Mouse (Mus musculus) forebrain, embryonic 11.5 days (tissue): Measurements from ENCODE around the gene Naa20. TPM values are rescaled to one million over a fixed set of nuclear protein-coding genes. Genes with fewer than 3 reads are reported as not detected.

Experiments
- ATAC-seq: fragments of 200-750 bp; cut with Nextera tagmentation; replicated peaks from 2 replicates; pipeline ENCODE4 v1.8.0; 2017; ENCODE audit warnings: moderate TSS enrichment; ENCODE audit not compliant: low FRiP score
- DNase-seq: peaks from one replicate; pipeline ENCODE4 v3.0.0-alpha.2; 2017; ENCODE audit warnings: low spot score
- H3K27ac ChIP-seq: fragments of 300-500 bp; sonication (generic); 2 replicates; pipeline ENCODE4 v1.5.1; 2014; ENCODE audit warnings: low read depth, low read length
- H3K27me3 ChIP-seq: fragments of 300-500 bp; sonication (generic); 2 replicates; pipeline ENCODE4 v1.6.1; 2014; ENCODE audit warnings: mild to moderate bottlenecking, low read length, mixed read lengths; ENCODE audit not compliant: control insufficient read depth, insufficient read depth
- H3K36me3 ChIP-seq: fragments of 300-500 bp; sonication (generic); 2 replicates; pipeline ENCODE4 v1.6.1; 2014; ENCODE audit warnings: mild to moderate bottlenecking, low read length, moderate library complexity, mixed read lengths; ENCODE audit not compliant: control insufficient read depth, insufficient read depth
- H3K4me1 ChIP-seq: fragments of 300-500 bp; sonication (generic); replicated peaks from 2 replicates; pipeline ENCODE4 v1.6.1; 2014; ENCODE audit warnings: low read length, mixed read lengths; ENCODE audit not compliant: control insufficient read depth, insufficient read depth
- H3K4me2 ChIP-seq: fragments of 300-500 bp; sonication (generic); 2 replicates; pipeline ENCODE4 v1.6.1; 2014; ENCODE audit warnings: low read depth, mild to moderate bottlenecking, low read length, moderate library complexity, mixed read lengths; ENCODE audit not compliant: severe bottlenecking
- H3K4me3 ChIP-seq: fragments of 300-500 bp; sonication (generic); 2 replicates; pipeline ENCODE4 v1.5.1; 2014; ENCODE audit warnings: low read depth, low read length
- H3K9ac ChIP-seq: fragments of 300-500 bp; sonication (generic); 2 replicates; pipeline ENCODE4 v1.6.1; 2014; ENCODE audit warnings: low read length
- H3K9me3 ChIP-seq: fragments of 300-500 bp; sonication (generic); 2 replicates; pipeline ENCODE4 v1.6.1; 2016; ENCODE audit warnings: low read length, mixed read lengths; ENCODE audit not compliant: control insufficient read depth
- WGBS: fragments of 180-500 bp; shearing (Covaris S2); extraction: QIAGEN DNeasy Blood & Tissue Kit; methylation state at CpG from one replicate; pipeline ENCODE4 v1.1.7; 2014; 5-methylcytosine and 5-hydroxymethylcytosine counted together
- polyA plus RNA-seq: library from polyadenylated mRNA; unstranded; fragments of >200 nt; fragmentation: Nextera tagmentation; extraction: Ambion mirVana; gene quantifications from 2 replicates; pipeline ENCODE4 v1.2.1, GENCODE M21; 2014

Naa20 gene
- polyA plus RNA-seq, 1 experiment from 2014 or later: 142 TPM

DNA sequence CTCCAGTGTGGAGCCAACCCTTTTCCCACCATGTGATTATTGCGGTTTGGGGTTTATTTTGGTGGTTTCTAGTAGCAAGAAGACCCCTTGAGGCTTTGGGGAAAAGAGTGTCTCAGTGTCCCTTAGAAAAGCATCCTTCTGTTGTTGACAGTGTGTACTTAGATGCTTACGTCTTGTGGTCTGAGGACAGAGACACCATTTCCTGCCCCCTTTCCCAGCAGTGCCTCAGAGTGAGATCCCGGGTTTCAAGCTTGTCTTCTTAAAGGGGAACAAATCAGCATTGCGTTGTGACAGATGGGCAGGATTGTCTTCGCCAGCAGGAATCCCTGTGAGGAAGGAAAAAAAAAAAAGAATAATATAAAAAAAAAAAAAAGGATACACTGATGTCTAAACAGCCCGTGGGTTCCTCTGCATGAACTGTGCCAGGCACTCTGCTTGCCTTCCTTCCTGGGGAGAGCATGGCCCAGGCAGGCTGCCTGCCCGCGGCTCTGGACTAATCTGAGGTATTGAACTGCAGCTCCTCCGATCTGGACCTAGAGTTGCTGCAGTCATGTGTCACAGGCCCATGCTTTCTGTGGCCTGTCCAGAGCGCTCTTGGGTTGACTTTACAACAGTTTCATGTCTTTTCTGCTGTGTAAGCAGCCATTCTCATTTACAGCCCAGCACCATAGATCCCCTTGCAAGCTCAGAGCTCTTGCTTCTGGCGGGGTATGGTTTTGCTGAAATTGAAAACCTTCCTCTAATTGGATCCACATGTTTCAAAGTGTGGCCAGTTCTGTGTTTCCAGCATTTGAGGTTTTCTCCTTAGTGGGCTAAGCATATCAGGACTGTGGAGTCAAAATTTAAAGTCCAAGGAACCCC, 20.8 kb upstream of the Naa20 start:
- WGBS: 78% methylated on average over 11 of the region's 11 CpGs
- no peak for DNase-seq
- H3K4me3 ChIP-seq: no peak overlapping the region

DNA sequence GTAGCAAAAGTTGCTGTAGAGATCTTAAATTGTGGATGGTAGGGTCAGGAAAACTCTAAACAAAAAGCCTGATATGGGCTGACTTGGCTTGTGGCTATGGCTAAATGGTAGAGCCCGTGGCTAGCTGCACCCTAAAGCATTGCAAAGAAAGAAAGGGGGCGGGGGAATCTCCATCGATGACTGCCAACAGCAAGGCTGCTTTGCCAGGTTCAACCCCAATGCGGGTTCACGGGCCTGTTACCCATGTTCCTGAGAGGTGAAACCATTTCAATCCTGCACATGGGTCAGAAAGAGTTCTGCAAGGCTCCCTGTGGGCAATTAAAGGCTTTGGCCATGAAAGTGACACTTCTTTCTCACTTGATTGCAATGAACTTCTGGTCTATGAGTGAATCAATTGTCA, 20.0 kb upstream of the Naa20 start:
- no peaks in the 10 kb centered on the region for H3K4me1 ChIP-seq
- no peak overlapping the region for H3K27ac ChIP-seq
- DNase-seq (no peak), ATAC-seq (no peak)
- H3K9me3 ChIP-seq: no peaks in the 10 kb centered on the region
- WGBS: 83% methylated on average over 5 of the region's 5 CpGs
- H3K36me3 ChIP-seq: no peaks in the 10 kb centered on the region; the same call in 1 of the 2 replicates
- no peak overlapping the region for H3K9ac ChIP-seq
- H3K4me3 ChIP-seq: no peak overlapping the region
- H3K4me2 ChIP-seq: no peak overlapping the region
- no peaks in the 10 kb centered on the region for H3K27me3 ChIP-seq

More for the DNA sequence above, 20.8 kb upstream of the Naa20 start:
- no peak for ATAC-seq
- Histone ChIP-seq H3K4me2 (no peak overlapping the region), H3K36me3 (no peaks in the 10 kb centered on the region; the same call in 1 of the 2 replicates), H3K9me3 (no peaks in the 10 kb centered on the region), H3K27me3 (no peaks in the 10 kb centered on the region), H3K27ac (no peak overlapping the region), H3K9ac (no peak overlapping the region), H3K4me1 (no peaks in the 10 kb centered on the region)

DNA sequence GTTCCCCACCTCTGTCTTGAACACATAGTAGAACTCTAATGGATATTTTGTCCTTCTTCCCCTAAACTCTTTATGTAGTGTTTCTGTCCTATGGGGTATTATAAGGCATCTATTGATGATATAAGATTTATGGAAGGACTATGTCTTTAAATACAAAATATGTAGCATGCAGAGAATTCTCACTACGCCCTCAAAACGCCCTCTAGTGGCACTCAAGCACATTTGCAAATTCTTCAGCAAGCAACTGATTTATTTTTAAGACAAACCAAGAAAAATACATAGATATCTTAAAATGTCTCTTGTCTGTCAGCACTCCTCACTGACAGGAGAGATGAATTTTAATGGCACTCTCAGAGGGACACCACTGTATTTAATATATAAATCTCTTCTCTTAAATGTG, 19.5 kb upstream of the Naa20 start:
- H3K27me3 ChIP-seq: no peaks in the 10 kb centered on the region
- H3K4me2 ChIP-seq: no peak overlapping the region
- no peak overlapping the region for H3K9ac ChIP-seq
- WGBS: 16% methylated on average over 2 of the region's 2 CpGs
- H3K27ac ChIP-seq: no peak overlapping the region
- no peaks in the 10 kb centered on the region for H3K9me3 ChIP-seq
- no peak overlapping the region for H3K4me3 ChIP-seq
- no peaks in the 10 kb centered on the region; the same call in 1 of the 2 replicates for H3K36me3 ChIP-seq
- ATAC-seq: no peak
- no peak for DNase-seq
- H3K4me1 ChIP-seq: no peaks in the 10 kb centered on the region

- DNase-seq (no peak), ATAC-seq (no peak)
- Histone ChIP-seq H3K27ac (0 out of 2 replicates have a peak overlapping the region, but pooled peaks have one; percentile 31), H3K9me3 (no peaks in the 10 kb centered on the region), H3K9ac (no peak overlapping the region), H3K4me1 (no peaks in the 10 kb centered on the region), H3K4me2 (no peak overlapping the region; the same call in 1 of the 2 replicates), H3K4me3 (no peak overlapping the region), H3K27me3 (no peaks in the 10 kb centered on the region), H3K36me3 (no peaks in the 10 kb centered on the region; the same call in 1 of the 2 replicates)
- 38% methylated on average over 17 of the region's 17 CpGs for WGBS
Measured at GRCm38 (mm10) chr2:145884036-145884912, 17.6 kb upstream of the Naa20 start.

DNA sequence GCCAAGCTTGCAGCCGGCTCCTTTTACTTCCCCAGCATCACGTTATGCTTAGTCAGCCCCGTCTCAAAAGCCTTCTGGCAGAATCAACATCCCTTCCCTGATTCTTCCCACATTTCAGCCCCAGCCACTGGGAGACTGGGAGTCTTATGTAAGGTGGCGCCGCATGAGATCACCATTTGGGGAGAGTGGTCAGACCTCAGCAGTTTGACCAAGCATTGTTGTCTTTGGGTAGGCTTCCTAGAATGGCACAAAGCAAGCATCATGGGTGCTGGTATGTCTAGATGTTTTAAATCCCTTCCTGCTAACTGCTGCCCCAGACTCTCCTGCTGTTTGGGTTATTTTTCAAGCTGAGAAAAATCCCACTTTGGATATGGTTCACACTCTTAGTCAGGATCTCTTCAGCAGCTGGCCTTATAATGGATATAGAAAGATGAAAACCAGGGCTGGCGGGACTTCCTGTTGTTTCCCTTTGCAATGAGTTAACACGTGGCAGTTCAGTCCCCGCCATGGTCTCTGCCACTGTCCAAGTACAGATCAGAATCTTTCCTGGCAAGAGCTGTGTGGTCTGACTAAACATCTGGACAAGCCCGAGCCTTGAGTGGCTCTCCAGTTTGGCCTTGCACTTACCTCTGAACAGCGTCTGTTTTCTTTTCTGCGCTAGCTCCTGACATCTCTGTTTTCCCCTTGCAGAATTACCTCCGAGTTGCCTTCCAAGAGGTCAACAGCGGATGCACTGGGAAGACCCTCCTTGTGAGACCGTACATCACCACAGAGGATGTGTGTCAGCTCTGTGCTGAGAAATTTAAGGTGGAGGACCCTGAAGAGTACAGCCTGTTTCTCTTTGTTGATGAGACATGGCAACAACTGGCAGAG, 16.8 kb upstream of the Naa20 start:
- no peaks in the 10 kb centered on the region for H3K9me3 ChIP-seq
- no peak overlapping the region for H3K4me2 ChIP-seq
- H3K36me3 ChIP-seq: no peaks in the 10 kb centered on the region; the same call in 1 of the 2 replicates
- H3K4me1 ChIP-seq: no peaks in the 10 kb centered on the region
- no peaks in the 10 kb centered on the region for H3K27me3 ChIP-seq
- 0 out of 2 replicates have a peak overlapping the region, but pooled peaks have one; percentile 31 for H3K27ac ChIP-seq
- no peak overlapping the region for H3K9ac ChIP-seq
- no peak overlapping the region for H3K4me3 ChIP-seq
- ATAC-seq: no peak
- WGBS: 79% methylated on average over 14 of the region's 14 CpGs
- DNase-seq: no peak

DNA sequence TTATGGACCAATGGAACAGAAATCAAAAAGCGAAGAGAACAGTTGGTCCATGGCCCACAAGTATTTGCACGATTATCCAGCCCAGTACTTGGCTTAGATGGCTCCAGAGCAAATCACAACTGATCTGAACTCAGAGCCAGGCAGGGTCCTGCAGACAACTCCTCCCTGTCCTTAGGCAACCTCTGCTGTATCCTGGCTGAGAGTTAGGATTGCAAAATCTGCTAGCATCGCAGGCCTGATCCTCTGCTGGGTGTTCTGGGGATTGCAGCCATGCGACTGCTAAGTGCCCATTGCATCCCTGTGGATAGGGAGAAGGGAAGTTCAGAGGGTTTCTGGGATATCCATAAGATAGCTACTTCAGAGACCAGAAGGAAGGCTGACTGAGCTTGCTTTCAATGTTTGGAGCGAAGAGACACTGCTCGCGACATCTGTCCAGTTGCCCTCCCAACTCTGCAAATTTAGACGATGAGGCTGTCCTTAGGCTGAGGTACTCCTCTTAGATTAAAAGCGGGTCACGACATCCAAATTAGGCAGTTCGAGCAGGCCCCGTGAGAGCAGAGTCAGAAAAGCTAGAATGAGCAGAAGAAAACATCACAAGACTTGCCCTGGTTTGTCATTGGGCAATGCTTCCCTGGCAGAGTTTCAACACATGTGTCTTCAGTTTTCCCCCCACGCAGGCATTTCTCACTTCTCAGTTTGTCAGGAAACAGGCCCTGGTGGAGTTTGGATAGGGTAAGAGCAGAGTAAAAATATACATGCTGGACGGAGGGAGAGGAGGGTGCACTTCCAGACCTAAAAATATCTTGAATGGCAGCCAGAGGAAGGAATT, 13.7 kb upstream of the Naa20 start:
- no peak overlapping the region for H3K4me3 ChIP-seq
- H3K27me3 ChIP-seq: no peaks in the 10 kb centered on the region
- H3K4me1 ChIP-seq: no peaks in the 10 kb centered on the region
- DNase-seq (no peak), ATAC-seq (no peak)
- no peaks in the 10 kb centered on the region for H3K9me3 ChIP-seq
- no peaks in the 10 kb centered on the region for H3K36me3 ChIP-seq
- no peak overlapping the region for H3K4me2 ChIP-seq
- no peak overlapping the region for H3K27ac ChIP-seq
- H3K9ac ChIP-seq: no peak overlapping the region
- WGBS: 72% methylated on average over 14 of the region's 14 CpGs

GRCm38 (mm10) chr2:145888766-145889480, 13.0 kb upstream of the Naa20 start:
- no peaks in the 10 kb centered on the region for H3K4me1 ChIP-seq
- H3K9me3 ChIP-seq: no peaks in the 10 kb centered on the region
- no peak overlapping the region for H3K27ac ChIP-seq
- no peak for DNase-seq
- H3K4me2 ChIP-seq: no peak overlapping the region
- H3K27me3 ChIP-seq: no peaks in the 10 kb centered on the region
- H3K4me3 ChIP-seq: no peak overlapping the region
- no peak overlapping the region for H3K9ac ChIP-seq
- no peak for ATAC-seq
- no peaks in the 10 kb centered on the region for H3K36me3 ChIP-seq
- WGBS: 79% methylated on average over 6 of the region's 6 CpGs
